Mouse (Mus musculus): ENCODE measurements around the gene Med9. TPM values are rescaled to one million over a fixed set of nuclear protein-coding genes. Genes with fewer than 3 reads are reported as not detected.

Med9 gene
- polyA plus RNA-seq, 1 experiment: 19.8 TPM

DNA sequence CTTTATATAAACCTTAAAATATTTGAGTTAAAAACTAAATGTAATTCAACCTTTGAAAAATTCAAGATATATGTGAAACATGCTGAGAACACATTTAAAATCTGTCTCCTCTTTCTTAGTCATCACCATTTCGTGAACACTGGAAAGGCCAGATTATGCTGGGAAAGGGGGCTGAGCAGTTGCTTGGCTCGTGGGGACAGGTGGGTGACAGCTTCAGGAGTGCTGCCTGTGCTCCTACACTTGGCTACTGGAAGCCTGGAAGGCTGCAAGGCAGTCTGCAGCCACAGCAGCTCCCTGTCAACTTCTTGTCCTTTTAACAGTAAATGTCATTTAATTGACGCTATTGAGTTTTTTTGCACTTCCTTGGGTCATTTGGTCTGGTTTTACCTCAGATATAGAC is 57.9 kb downstream of the Med9 start:
- H3K9me3 ChIP-seq (replicated peaks; ENCODE audit: control insufficient read depth, insufficient read depth, low read length, poor library complexity, severe bottlenecking): no peaks in the 10 kb centered on the region
- no peak for TF ChIP-seq CTCF (IDR thresholded peaks at IDR 0.05; ENCODE audit: low read depth, low read length)
- no peak for TF ChIP-seq EP300 (IDR thresholded peaks at IDR 0.05; ENCODE audit: insufficient read depth, low read depth, low read length)
- TF ChIP-seq POLR2A (IDR thresholded peaks at IDR 0.05; ENCODE audit: insufficient read depth, low read length): no peak
- H3K9ac ChIP-seq (ENCODE audit: low read depth, poor library complexity, severe bottlenecking): no peak overlapping the region
- no peaks in the 10 kb centered on the region for H3K27me3 ChIP-seq (ENCODE audit: control insufficient read depth, insufficient read depth, low read length, poor library complexity, severe bottlenecking)
- no peak overlapping the region for H3K27ac ChIP-seq (ENCODE audit: insufficient read depth, low read length)
- H3K36me3 ChIP-seq (ENCODE audit: control insufficient read depth, insufficient read depth, low read length, poor library complexity, severe bottlenecking): no peaks in the 10 kb centered on the region
- H3K4me3 ChIP-seq (ENCODE audit: low read depth, low read length): no peak overlapping the region
- no peaks in the 10 kb centered on the region for H3K4me1 ChIP-seq (ENCODE audit: control insufficient read depth, insufficient read depth, low read length)

DNA sequence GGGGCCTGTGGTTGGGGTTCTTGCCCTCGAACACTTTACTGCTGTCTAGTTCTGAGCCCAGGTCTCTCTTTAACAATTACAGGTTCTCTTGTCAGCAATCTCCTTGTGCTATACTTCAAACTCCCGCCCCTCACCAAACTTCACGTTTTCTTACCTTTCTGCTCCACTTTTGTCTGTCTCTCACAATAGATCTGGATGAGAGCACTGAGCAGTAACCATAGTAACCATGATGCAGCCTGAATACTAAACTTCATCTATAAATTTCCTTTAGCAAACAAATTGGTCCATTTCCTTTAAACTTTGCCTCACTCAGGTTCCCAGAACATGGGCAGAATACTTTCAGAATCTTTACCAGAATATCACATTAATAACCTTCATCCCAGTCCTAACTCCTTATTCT is 61.4 kb downstream of the Med9 start:
- TF ChIP-seq CTCF (IDR thresholded peaks at IDR 0.05; ENCODE audit: low read depth, low read length) (no peak), POLR2A (IDR thresholded peaks at IDR 0.05; ENCODE audit: insufficient read depth, low read length) (no peak), EP300 (IDR thresholded peaks at IDR 0.05; ENCODE audit: insufficient read depth, low read depth, low read length) (no peak)
- no peak overlapping the region for H3K4me3 ChIP-seq (ENCODE audit: low read depth, low read length)
- no peak overlapping the region for H3K27ac ChIP-seq (ENCODE audit: insufficient read depth, low read length)
- no peaks in the 10 kb centered on the region for H3K9me3 ChIP-seq (replicated peaks; ENCODE audit: control insufficient read depth, insufficient read depth, low read length, poor library complexity, severe bottlenecking)
- H3K4me1 ChIP-seq (ENCODE audit: control insufficient read depth, insufficient read depth, low read length): no peaks in the 10 kb centered on the region
- no peaks in the 10 kb centered on the region for H3K27me3 ChIP-seq (ENCODE audit: control insufficient read depth, insufficient read depth, low read length, poor library complexity, severe bottlenecking)
- no peak overlapping the region for H3K9ac ChIP-seq (ENCODE audit: low read depth, poor library complexity, severe bottlenecking)
- H3K36me3 ChIP-seq (ENCODE audit: control insufficient read depth, insufficient read depth, low read length, poor library complexity, severe bottlenecking): no peaks in the 10 kb centered on the region

GRCm38 (mm10) chr11:60011516-60011915 is 63.5 kb downstream of the Med9 start:
- no peaks in the 10 kb centered on the region for H3K4me1 ChIP-seq (ENCODE audit: control insufficient read depth, insufficient read depth, low read length)
- no peak overlapping the region for H3K27ac ChIP-seq (ENCODE audit: insufficient read depth, low read length)
- no peaks in the 10 kb centered on the region for H3K36me3 ChIP-seq (ENCODE audit: control insufficient read depth, insufficient read depth, low read length, poor library complexity, severe bottlenecking)
- H3K27me3 ChIP-seq (ENCODE audit: control insufficient read depth, insufficient read depth, low read length, poor library complexity, severe bottlenecking): no peaks in the 10 kb centered on the region
- H3K4me3 ChIP-seq (ENCODE audit: low read depth, low read length): no peak overlapping the region
- TF ChIP-seq EP300 (IDR thresholded peaks at IDR 0.05; ENCODE audit: insufficient read depth, low read depth, low read length): no peak
- TF ChIP-seq POLR2A (IDR thresholded peaks at IDR 0.05; ENCODE audit: insufficient read depth, low read length): no peak
- no peak for TF ChIP-seq CTCF (IDR thresholded peaks at IDR 0.05; ENCODE audit: low read depth, low read length)
- H3K9me3 ChIP-seq (replicated peaks; ENCODE audit: control insufficient read depth, insufficient read depth, low read length, poor library complexity, severe bottlenecking): no peaks in the 10 kb centered on the region
- no peak overlapping the region for H3K9ac ChIP-seq (ENCODE audit: low read depth, poor library complexity, severe bottlenecking)

Other genes starting within 250 kb of the Med9 start
- gene Pld6, start 160.6 kb upstream of the Med9 start, polyA plus RNA-seq (2011; ENCODE audit: insufficient read depth, insufficient read length, low read depth, missing spikeins): 5.3 and 7.0 TPM in 2 replicates
- gene Flcn, start 138.2 kb upstream of the Med9 start, polyA plus RNA-seq (2011; ENCODE audit: insufficient read depth, insufficient read length, low read depth, missing spikeins): 17.1 and 17.8 TPM in 2 replicates
- gene Nt5m, start 108.8 kb upstream of the Med9 start, polyA plus RNA-seq (2011; ENCODE audit: insufficient read depth, insufficient read length, low read depth, missing spikeins): 3.7 and 4.2 TPM in 2 replicates
- gene Cops3, start 108.4 kb upstream of the Med9 start, polyA plus RNA-seq (2011; ENCODE audit: insufficient read depth, insufficient read length, low read depth, missing spikeins): 121 and 131 TPM in 2 replicates
- gene Rasd1, start 16.7 kb downstream of the Med9 start, polyA plus RNA-seq (2011; ENCODE audit: insufficient read depth, insufficient read length, low read depth, missing spikeins): 0.63 and 1.1 TPM in 2 replicates
- 7.6 and 10.5 TPM in 2 replicates for gene Pemt, start 98.3 kb downstream of the Med9 start, polyA plus RNA-seq (2011; ENCODE audit: insufficient read depth, insufficient read length, low read depth, missing spikeins)
- 21.9 and 27.4 TPM in 2 replicates for gene Rai1, start 156.8 kb downstream of the Med9 start, polyA plus RNA-seq (2011; ENCODE audit: insufficient read depth, insufficient read length, low read depth, missing spikeins)